Mouse (Mus musculus) kidney, adult 2 months (tissue): Measurements from ENCODE around the gene Galnt7.

Experiments used
- CTCF ChIP-seq: fragments of 200-500 bp; conservative IDR thresholded peaks from 2 replicates; pipeline ENCODE4 v1.5.1; 2011; ENCODE audit warnings: low read depth, mild to moderate bottlenecking, control low read depth, low read length, moderate library complexity, mixed read lengths; ENCODE audit not compliant: insufficient read depth, insufficient read length
- POLR2A ChIP-seq: fragments of 200-500 bp; IDR thresholded peaks from one replicate; pipeline ENCODE4 v1.6.1; 2011; ENCODE audit warnings: low read depth, low read length, control low read depth

- no peak for TF ChIP-seq CTCF
- TF ChIP-seq POLR2A: no peak
Measured at GRCm38 (mm10) chr8:57577301-57577700, 75.5 kb downstream of the Galnt7 start.
